Mouse (Mus musculus) olfactory bulb, adult 2 months (tissue): ENCODE measurements around the gene Ppm1n.

Experiments
- CTCF ChIP-seq: fragments of 200-500 bp; IDR thresholded peaks from 2 replicates; pipeline ENCODE4 v1.5.1; 2012; ENCODE audit warnings: low read depth, mild to moderate bottlenecking, low read length, moderate library complexity; ENCODE audit not compliant: insufficient read depth
- POLR2A ChIP-seq: fragments of 200-500 bp; IDR thresholded peaks from 2 replicates; pipeline ENCODE4 v1.6.1; 2012; ENCODE audit warnings: mild to moderate bottlenecking, low read depth, low read length, moderate library complexity; ENCODE audit not compliant: insufficient read depth

DNA sequence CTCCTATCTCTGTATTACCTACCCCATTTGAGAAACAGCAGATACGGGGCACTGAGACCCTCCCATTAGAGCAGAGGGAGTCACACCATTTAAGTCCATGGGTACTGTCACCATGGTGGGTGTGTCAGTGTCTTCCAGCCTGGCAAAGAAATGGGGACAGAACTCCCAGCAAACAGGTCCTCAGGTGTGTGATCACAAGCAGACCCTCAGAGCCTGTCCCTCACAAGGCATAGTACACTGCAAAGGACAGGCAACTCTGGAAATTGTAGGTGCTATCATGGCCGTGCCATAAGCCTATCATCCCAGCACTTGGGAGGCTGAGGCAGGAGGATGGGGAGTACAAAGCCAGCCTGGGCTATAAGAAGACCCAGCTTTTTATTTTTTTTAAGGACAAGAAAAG is 38.3 kb upstream of the Ppm1n start:
- no peak for TF ChIP-seq CTCF
- no peak for TF ChIP-seq POLR2A
